ENCODE assay signal across 30 mouse cellular contexts in genomic region chr11:61440416-61440815, GRCm38 (mm10). TPM values are rescaled to one million over a fixed set of nuclear protein-coding genes. Genes with fewer than 3 reads are reported as not detected.
A peak's percentile ranks its signal among the peaks of the same experiment; 100 is the strongest.
DNase-seq lines count a peak whose midpoint lies in the region; TF ChIP-seq lines count a peak whose summit lies in the region.
"Had no signal": no experiment of that assay in that cellular context is flagged by ENCODE, and none has a peak within 500 bp of the region (broad histone marks: within the 10 kb centered on the region; RNA-seq: fewer than 3 reads in every experiment).

No protein-coding gene starts in this region.

- H3K27ac ChIP-seq in layer of hippocampus, adult 2 months: peak overlapping the region; percentile 82
- peak overlapping the region; percentile 78; the same call in 1 of the 2 replicates for H3K27ac ChIP-seq in cortical plate, adult 2 months (ENCODE audit: insufficient read depth, low read length)
- H3K27ac ChIP-seq: embryonic facial prominence, embryonic 10.5 days; embryonic facial prominence, embryonic 13.5 days; forebrain, embryonic 12.5 days; forebrain, embryonic 15.5 days; hindbrain, embryonic 10.5 days; hindbrain, embryonic 13.5 days; intestine, embryonic 15.5 days had no signal

- TF ChIP-seq POLR2A in cortical plate, adult 2 months (IDR thresholded peaks at IDR 0.05; ENCODE audit: extremely low read depth, insufficient read depth, low read length): no peak

- no peak overlapping the region for H3K4me3 ChIP-seq in layer of hippocampus, adult 2 months
- no peak overlapping the region for H3K4me3 ChIP-seq in cortical plate, adult 2 months (ENCODE audit: insufficient read depth, low read length)
- H3K4me3 ChIP-seq: embryonic facial prominence, embryonic 10.5 days; embryonic facial prominence, embryonic 13.5 days; erythroblast, embryonic 14.5 days; forebrain, embryonic 12.5 days; forebrain, embryonic 15.5 days; hindbrain, embryonic 10.5 days; hindbrain, embryonic 13.5 days; intestine, embryonic 15.5 days had no signal

- peak; percentile 32 for DNase-seq in adrenal gland, postnatal 14 days
- DNase-seq in adrenal gland, adult 18-20 months (ENCODE audit: low spot score in 2 of 2): no peak
- DNase-seq in layer of hippocampus, adult 2 months (ENCODE audit: low spot score in 2 of 2): no peak
- DNase-seq in layer of hippocampus, adult 8-10 months (ENCODE audit: low spot score in 2 of 2): no peak
- no peak for DNase-seq in frontal cortex, adult 2 months (ENCODE audit: extremely low spot score in 1 of 2, low spot score in 1 of 2)
- DNase-seq: cerebellum, adult 11 months; cerebellum, adult 2 months; cerebellum, adult 9-11 months; cerebellum, postnatal 25 days; embryo, embryonic 11 days; gastrocnemius, postnatal 10 days; gastrocnemius, postnatal 36 days; heart, postnatal 36 days; kidney, adult 11 months had no signal

- no peak for TF ChIP-seq CTCF in layer of hippocampus, adult 2 months (conservative IDR thresholded peaks at IDR 0.05)
- no peak for TF ChIP-seq CTCF in cortical plate, adult 2 months (IDR thresholded peaks at IDR 0.05; ENCODE audit: extremely low read depth, insufficient read depth, low read length)

- H3K4me1 ChIP-seq in cortical plate, adult 2 months (ENCODE audit: control insufficient read depth, insufficient read depth, low read length): peaks cover 12% of the 10 kb centered on the region
- H3K4me1 ChIP-seq: forebrain, embryonic 15.5 days; intestine, embryonic 15.5 days had no signal

RNA-seq across cellular contexts. Expression of gene Rnf112, which starts 13.5 kb away (rescaled TPM):
- 1.2 and 2.1 TPM in 2 replicates for total RNA-seq in adrenal gland, postnatal 14 days (2021)
- total RNA-seq in adrenal gland, adult 18-20 months (2021): 1 to 10 TPM; 1.2 to 1.3 TPM
- total RNA-seq in layer of hippocampus, adult 2 months (2021): 100 to 1,000 TPM; 543 to 554 TPM
- 100 to 1,000 TPM; 373 to 488 (median 430) TPM for total RNA-seq in layer of hippocampus, adult 8-10 months (2022)
- 453 and 528 TPM in 2 replicates for polyA plus RNA-seq in cortical plate, adult 2 months (2012; rRNA removed)
- polyA plus RNA-seq in frontal cortex, adult 2 months (2012; rRNA removed): 317 and 322 TPM in 2 replicates
- total RNA-seq: common myeloid progenitor, adult 5-6 weeks; gastrocnemius, adult 18-20 months; granulocyte monocyte progenitor cell, adult 5-6 weeks; heart, postnatal 36 days had no signal
- polyA plus RNA-seq: activated CD4-positive, CD25-positive, alpha-beta regulatory T cell, adult 4 months; C2C12; CD4-positive, CD25-positive, alpha-beta regulatory T cell, adult 4 months; erythroblast, embryonic 14.5 days; heart, postnatal 0 days had no signal

RNA-seq across cellular contexts. Expression of gene Mfap4, which starts 44.8 kb away (rescaled TPM):
- total RNA-seq in adrenal gland, postnatal 14 days (2021): 23.5 and 34.4 TPM in 2 replicates
- 1 to 10 TPM; 4.8 to 5.6 TPM for total RNA-seq in adrenal gland, adult 18-20 months (2021)
- 1 to 10 TPM; 4.8 to 5.0 TPM for total RNA-seq in layer of hippocampus, adult 2 months (2021)
- 1 to 10 TPM; 5.1 to 7.5 (median 5.6) TPM for total RNA-seq in layer of hippocampus, adult 8-10 months (2022)
- 3.2 and 4.6 TPM in 2 replicates for polyA plus RNA-seq in cortical plate, adult 2 months (2012; rRNA removed)
- polyA plus RNA-seq in frontal cortex, adult 2 months (2012; rRNA removed): 4.0 and 4.3 TPM in 2 replicates
- total RNA-seq: common myeloid progenitor, adult 5-6 weeks; granulocyte monocyte progenitor cell, adult 5-6 weeks had no signal
- polyA plus RNA-seq: activated CD4-positive, CD25-positive, alpha-beta regulatory T cell, adult 4 months; C2C12; CD4-positive, CD25-positive, alpha-beta regulatory T cell, adult 4 months; erythroblast, embryonic 14.5 days had no signal

RNA-seq across cellular contexts. Expression of gene Mapk7, which starts 53.8 kb away (rescaled TPM):
- 16.7 and 20.0 TPM in 2 replicates for total RNA-seq in adrenal gland, postnatal 14 days (2021)
- total RNA-seq in adrenal gland, adult 18-20 months (2021): 10 to 100 TPM; 15.3 to 16.0 TPM
- 10 to 100 TPM; 26.2 to 28.5 TPM for total RNA-seq in layer of hippocampus, adult 2 months (2021)
- total RNA-seq in layer of hippocampus, adult 8-10 months (2022): 10 to 100 TPM; 27.1 to 28.8 (median 28.2) TPM
- 32.2 and 36.7 TPM in 2 replicates for polyA plus RNA-seq in cortical plate, adult 2 months (2012; rRNA removed)
- 34.8 and 35.2 TPM in 2 replicates for polyA plus RNA-seq in frontal cortex, adult 2 months (2012; rRNA removed)

Comparison
In these comparisons a context has a peak if more than half of its experiments do, and no peak if none do; other contexts are left out.
1. RNA of gene Rnf112, which starts 13.5 kb away (total RNA-seq): 543 to 554 TPM in layer of hippocampus, adult 2 months and 373 to 488 TPM in layer of hippocampus, adult 8-10 months; 1.2 to 1.3 TPM in adrenal gland, adult 18-20 months and 1.2 to 2.1 TPM in adrenal gland, postnatal 14 days; every median in the first group is over 100 times any median in the second.